Comparison of ENCODE assay signal across 19 mouse cellular contexts in the genomic region with DNA sequence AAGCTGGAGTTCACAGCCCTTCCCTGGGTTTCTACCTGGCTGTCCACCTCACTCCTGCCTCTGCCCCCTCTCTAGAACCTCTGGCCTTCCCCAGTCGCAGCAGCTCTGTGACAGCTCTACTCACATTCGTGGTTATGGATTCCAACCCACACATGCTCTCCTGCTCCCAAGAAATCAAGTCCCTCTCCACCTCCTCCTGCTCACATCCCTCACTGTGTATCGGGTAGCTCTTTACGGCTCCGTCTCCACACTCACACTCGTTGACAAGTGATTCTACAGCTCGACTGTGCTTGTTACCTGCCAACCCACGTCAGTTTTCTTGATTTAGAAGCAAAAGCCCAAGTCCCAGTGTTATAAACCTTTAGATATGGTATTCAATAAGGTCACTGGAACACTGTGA.
A peak's percentile ranks its signal among the peaks of the same experiment; 100 is the strongest.
DNase-seq lines count a peak whose midpoint lies in the region; ATAC-seq lines count a peak whose summit lies in the region.
"Had no signal": no experiment of that assay in that cellular context is flagged by ENCODE, and none has a peak within 500 bp of the region (broad histone marks: within the 10 kb centered on the region; RNA-seq: fewer than 3 reads in every experiment).

No protein-coding gene starts in this region.

- ATAC-seq in frontal cortex, adult (ENCODE audit: low TSS enrichment): peak; percentile 76
- ATAC-seq: activated CD4-positive, CD25-positive, alpha-beta regulatory T cell, adult 4 months; CD4-positive, CD25-positive, alpha-beta regulatory T cell, adult 4 months; forebrain, embryonic 14.5 days; forebrain, embryonic 16.5 days; Patski had no signal

- no peak for DNase-seq in frontal cortex, postnatal 36 days (ENCODE audit: low spot score in 2 of 2)
- peak; percentile 23 for DNase-seq in right cerebral cortex, adult 18-20 months
- no peak for DNase-seq in right cerebral cortex, postnatal 4 days
- no peak for DNase-seq in left cerebral cortex, adult 8-10 months (ENCODE audit: low spot score in 2 of 2)
- DNase-seq: adrenal gland, adult 8-10 months; adrenal gland, postnatal 14 days; adrenal gland, postnatal 36 days; B cell, adult 2 months; cerebellum, adult 11 months; cerebellum, adult 18-20 months; cerebellum, adult 8-10 months; cerebellum, adult 9-11 months; embryo, embryonic 11 days had no signal
